Mouse (Mus musculus) liver, embryonic 16.5 days (tissue): Measurements from ENCODE around the gene Spsb1. TPM values are rescaled to one million over a fixed set of nuclear protein-coding genes. Genes with fewer than 3 reads are reported as not detected.

Source experiments
- ATAC-seq: fragments of 200-750 bp; cut with Nextera tagmentation; 2 replicates; pipeline ENCODE4 v1.8.0; 2017; ENCODE audit warnings: low read depth, mild to moderate bottlenecking, moderate number of reproducible peaks, moderate library complexity
- H3K27ac ChIP-seq: fragments of 300-500 bp; sonication (generic); 2 replicates; pipeline ENCODE4 v1.5.1; 2014; ENCODE audit warnings: mild to moderate bottlenecking, low read length
- H3K27me3 ChIP-seq: fragments of 300-500 bp; sonication (generic); 2 replicates; pipeline ENCODE4 v1.6.1; 2014; ENCODE audit warnings: low read depth, low read length, mixed read lengths; ENCODE audit not compliant: control insufficient read depth, insufficient read depth
- H3K36me3 ChIP-seq: fragments of 300-500 bp; sonication (generic); 2 replicates; pipeline ENCODE4 v1.6.1; 2014; ENCODE audit warnings: mild to moderate bottlenecking; ENCODE audit not compliant: control insufficient read depth, insufficient read depth
- H3K4me1 ChIP-seq: fragments of 300-500 bp; sonication (generic); 2 replicates; pipeline ENCODE4 v1.6.1; 2014; ENCODE audit warnings: low read depth, low read length, mixed read lengths; ENCODE audit not compliant: control insufficient read depth
- H3K4me2 ChIP-seq: fragments of 300-500 bp; sonication (generic); 2 replicates; pipeline ENCODE4 v1.6.1; 2014; ENCODE audit warnings: low read depth, low read length, mixed read lengths
- H3K4me3 ChIP-seq: fragments of 300-500 bp; sonication (generic); 2 replicates; pipeline ENCODE4 v1.5.1; 2014; ENCODE audit warnings: low read depth, mild to moderate bottlenecking, low read length
- H3K9ac ChIP-seq: fragments of 300-500 bp; sonication (generic); 2 replicates; pipeline ENCODE4 v1.6.1; 2014; ENCODE audit warnings: low read depth, low read length
- H3K9me3 ChIP-seq: fragments of 300-500 bp; sonication (generic); replicated peaks from 2 replicates; pipeline ENCODE4 v1.6.1; 2016; ENCODE audit warnings: low read length; ENCODE audit not compliant: control insufficient read depth
- WGBS: fragments of 180-500 bp; shearing (Covaris S2); extraction: QIAGEN DNeasy Blood & Tissue Kit; methylation state at CpG from one replicate; pipeline ENCODE4 v1.1.7; 2014; ENCODE audit not compliant: insufficient replicate concordance; 5-methylcytosine and 5-hydroxymethylcytosine counted together
- polyA plus RNA-seq: library from polyadenylated mRNA; unstranded; fragments of >200 nt; fragmentation: Nextera tagmentation; extraction: Ambion mirVana; gene quantifications from 2 replicates; pipeline ENCODE4 v1.2.1, GENCODE M21; 2015

Gene Spsb1
- polyA plus RNA-seq = 0.82 and 0.89 TPM in 2 replicates

GRCm38 (mm10) chr4:149954893-149955439, at the start of gene Spsb1:
Gene Spsb1 (minus strand): TSS chr4:149955043.
- H3K9me3 ChIP-seq = no peaks in the 10 kb centered on the region
- H3K36me3 ChIP-seq = no peaks in the 10 kb centered on the region
- peak within 1 kb of the TSS; percentile 39; the same call in 1 of the 2 replicates for H3K9ac ChIP-seq
- H3K27me3 ChIP-seq = peaks cover 66% of the 10 kb centered on the region
- peak; percentile 93 for ATAC-seq
- WGBS = under 1% methylated on average over 49 of the region's 51 CpGs
- H3K4me1 ChIP-seq = peaks cover 13% of the 10 kb centered on the region
- peak within 1 kb of the TSS; percentile 85 for H3K4me2 ChIP-seq
- peak within 1 kb of the TSS; percentile 59 for H3K4me3 ChIP-seq
- H3K27ac ChIP-seq = no peak within 1 kb of the TSS

GRCm38 (mm10) chr4:150003641-150004040, 48.8 kb upstream of the Spsb1 start:
- H3K27ac ChIP-seq = peak overlapping the region; percentile 72
- peaks cover 5% of the 10 kb centered on the region; the same call in 1 of the 2 replicates for H3K36me3 ChIP-seq
- ATAC-seq = no peak

GRCm38 (mm10) chr4:150003021-150003580, 48.3 kb upstream of the Spsb1 start:
- no peak overlapping the region for H3K9ac ChIP-seq
- H3K4me2 ChIP-seq = peak overlapping the region; percentile 49
- H3K27me3 ChIP-seq = no peaks in the 10 kb centered on the region
- H3K4me1 ChIP-seq = peaks cover 60% of the 10 kb centered on the region
- 42% methylated on average over 7 of the region's 7 CpGs for WGBS
- peaks cover 5% of the 10 kb centered on the region; the same call in 1 of the 2 replicates for H3K36me3 ChIP-seq
- H3K9me3 ChIP-seq = no peaks in the 10 kb centered on the region
- ATAC-seq = no peak
- peak overlapping the region; percentile 36; the same call in 1 of the 2 replicates for H3K4me3 ChIP-seq
- H3K27ac ChIP-seq = peak overlapping the region; percentile 72

More at GRCm38 (mm10) chr4:150003641-150004040, 48.8 kb upstream of the Spsb1 start:
- no peak overlapping the region for H3K9ac ChIP-seq
- H3K4me3 ChIP-seq = no peak overlapping the region
- H3K4me2 ChIP-seq = no peak overlapping the region
- WGBS = 62% methylated on average over 4 of the region's 4 CpGs
- H3K27me3 ChIP-seq = no peaks in the 10 kb centered on the region
- H3K4me1 ChIP-seq = peaks cover 59% of the 10 kb centered on the region
- no peaks in the 10 kb centered on the region for H3K9me3 ChIP-seq

DNA sequence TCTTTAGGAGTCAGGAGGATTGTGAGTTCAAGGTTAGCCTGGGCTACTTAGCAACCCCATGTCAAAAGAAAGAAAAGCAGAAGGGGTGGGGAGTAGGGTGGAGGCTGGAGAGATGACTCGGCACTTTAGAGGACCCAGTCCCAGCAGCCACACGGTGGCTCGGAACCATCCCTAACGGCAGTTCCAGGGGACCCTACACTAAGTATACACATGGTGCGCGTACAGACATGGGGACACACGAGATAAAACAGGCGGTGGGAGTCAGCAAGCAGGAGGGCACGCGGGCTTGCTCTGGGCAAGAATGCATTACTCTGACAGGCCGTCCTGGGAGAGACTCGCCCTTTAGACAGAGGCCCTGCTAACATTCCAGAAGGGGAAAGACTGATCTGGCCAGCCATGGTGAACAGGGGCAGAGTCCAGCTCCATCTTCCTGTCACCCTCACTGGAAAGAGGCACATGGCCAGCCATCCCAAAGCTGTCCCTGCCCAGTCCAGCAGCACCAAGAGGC, 47.2 kb upstream of the Spsb1 start:
- Histone ChIP-seq H3K4me1 (peaks cover 57% of the 10 kb centered on the region), H3K4me2 (peak overlapping the region; percentile 49), H3K9ac (peak overlapping the region; percentile 22; the same call in 1 of the 2 replicates), H3K4me3 (peak overlapping the region; percentile 36), H3K27me3 (no peaks in the 10 kb centered on the region), H3K27ac (peak overlapping the region; percentile 73), H3K9me3 (no peaks in the 10 kb centered on the region), H3K36me3 (peaks cover 5% of the 10 kb centered on the region; the same call in 1 of the 2 replicates)
- WGBS = 11% methylated on average over 12 of the region's 12 CpGs
- peak; percentile 54 for ATAC-seq

DNA sequence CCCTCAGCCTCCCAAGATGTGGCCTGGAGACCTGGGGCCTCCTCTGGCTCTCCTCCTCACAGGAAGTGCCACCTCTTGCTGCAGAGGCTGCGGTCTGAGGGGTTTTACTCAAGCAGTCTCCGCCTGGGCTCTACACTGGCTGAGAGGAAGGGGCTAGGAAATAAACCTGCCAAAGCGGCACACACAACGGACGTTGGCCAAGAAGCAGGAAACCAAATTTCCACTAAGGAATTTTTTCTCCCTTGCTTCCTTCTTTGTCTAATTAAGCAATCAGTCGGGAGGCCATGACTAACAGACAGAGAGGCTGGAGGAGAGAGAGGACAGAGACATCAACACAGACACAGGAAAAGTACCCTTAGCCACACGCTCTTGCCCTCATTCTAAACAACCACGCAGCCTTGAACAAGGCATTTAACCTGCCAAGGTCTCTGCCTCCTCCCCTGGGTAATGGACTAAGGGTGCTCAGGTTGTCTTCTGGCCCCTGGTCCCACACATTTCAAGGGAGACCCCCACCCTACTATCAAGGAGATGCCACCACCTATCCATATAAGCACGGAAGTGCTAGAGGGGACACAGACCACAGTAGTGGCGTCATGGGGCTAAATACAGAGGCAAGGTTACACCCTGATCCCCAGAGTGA, 46.5 kb upstream of the Spsb1 start:
- 24% methylated on average over 10 of the region's 10 CpGs for WGBS
- peaks cover 50% of the 10 kb centered on the region for H3K4me1 ChIP-seq

GRCm38 (mm10) chr4:149999931-150000555, 45.2 kb upstream of the Spsb1 start:
- Histone ChIP-seq H3K27ac (peak overlapping the region; percentile 73), H3K4me2 (no peak overlapping the region), H3K4me3 (no peak overlapping the region; the same call in 1 of the 2 replicates), H3K9ac (no peak overlapping the region; the same call in 1 of the 2 replicates), H3K36me3 (no peaks in the 10 kb centered on the region), H3K4me1 (peaks cover 48% of the 10 kb centered on the region), H3K27me3 (no peaks in the 10 kb centered on the region), H3K9me3 (no peaks in the 10 kb centered on the region)
- 0 out of 2 replicates have a peak, but pooled peaks have one; percentile 14 for ATAC-seq
- WGBS = 65% methylated on average over 15 of the region's 15 CpGs

More for the DNA sequence above, 46.5 kb upstream of the Spsb1 start:
- Histone ChIP-seq H3K9ac (peak overlapping the region; percentile 39; the same call in 1 of the 2 replicates), H3K4me3 (peak overlapping the region; percentile 36), H3K27ac (peak overlapping the region; percentile 73), H3K4me2 (peak overlapping the region; percentile 49), H3K27me3 (no peaks in the 10 kb centered on the region), H3K36me3 (peaks cover 5% of the 10 kb centered on the region; the same call in 1 of the 2 replicates), H3K9me3 (no peaks in the 10 kb centered on the region)
- no peak for ATAC-seq

GRCm38 (mm10) chr4:149999510-149999900, 44.7 kb upstream of the Spsb1 start:
- no peaks in the 10 kb centered on the region for H3K36me3 ChIP-seq
- H3K4me3 ChIP-seq = no peak overlapping the region
- H3K9me3 ChIP-seq = no peaks in the 10 kb centered on the region
- ATAC-seq = no peak
- H3K4me2 ChIP-seq = no peak overlapping the region
- 64% methylated on average over 9 of the region's 9 CpGs for WGBS
- H3K27me3 ChIP-seq = no peaks in the 10 kb centered on the region
- no peak overlapping the region for H3K9ac ChIP-seq
- peaks cover 48% of the 10 kb centered on the region for H3K4me1 ChIP-seq
- peak overlapping the region; percentile 48 for H3K27ac ChIP-seq

GRCm38 (mm10) chr4:149998786-149999509, 44.1 kb upstream of the Spsb1 start:
- Histone ChIP-seq H3K9me3 (no peaks in the 10 kb centered on the region), H3K27ac (peak overlapping the region; percentile 48), H3K27me3 (no peaks in the 10 kb centered on the region), H3K4me2 (no peak overlapping the region), H3K36me3 (no peaks in the 10 kb centered on the region), H3K9ac (no peak overlapping the region), H3K4me3 (no peak overlapping the region), H3K4me1 (peaks cover 48% of the 10 kb centered on the region)
- ATAC-seq = no peak
- 76% methylated on average over 14 of the region's 14 CpGs for WGBS
